Mouse (Mus musculus): ENCODE data around the gene Ier2.

The Ier2 gene

DNA sequence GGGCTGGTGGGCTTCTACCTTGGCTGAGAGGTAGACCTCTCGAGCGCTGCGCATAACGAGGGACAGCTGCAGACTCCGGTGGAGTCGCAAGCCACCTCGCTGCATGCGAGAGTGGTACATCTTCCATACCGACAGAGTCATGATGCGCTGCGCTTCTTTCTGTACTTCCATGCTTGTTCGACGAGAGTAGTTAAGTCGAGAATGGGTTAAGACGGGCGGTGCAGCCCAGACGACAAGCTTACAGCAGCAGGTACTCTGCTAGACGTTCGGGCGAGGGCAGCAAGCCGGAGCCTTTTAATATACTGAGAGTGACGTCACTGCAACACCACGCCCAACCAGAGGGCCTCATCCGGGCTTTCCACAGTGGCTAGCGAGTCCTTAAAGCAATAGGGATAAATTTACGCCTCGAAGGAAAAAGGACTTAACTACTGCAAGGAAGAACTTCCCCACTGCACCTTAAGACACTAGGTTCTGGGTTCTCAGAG lies at the start of gene Ier2:
Ier2 (minus strand) TSS at position 272 of the 485 bp plus-strand sequence.
- peak; percentile 91 for DNase-seq (ENCODE audit: low spot score)

GRCm38 (mm10) chr8:84711933-84712758 lies 49.5 kb upstream of the Ier2 start:
- DNase-seq (ENCODE audit: low spot score) = no peak

DNA sequence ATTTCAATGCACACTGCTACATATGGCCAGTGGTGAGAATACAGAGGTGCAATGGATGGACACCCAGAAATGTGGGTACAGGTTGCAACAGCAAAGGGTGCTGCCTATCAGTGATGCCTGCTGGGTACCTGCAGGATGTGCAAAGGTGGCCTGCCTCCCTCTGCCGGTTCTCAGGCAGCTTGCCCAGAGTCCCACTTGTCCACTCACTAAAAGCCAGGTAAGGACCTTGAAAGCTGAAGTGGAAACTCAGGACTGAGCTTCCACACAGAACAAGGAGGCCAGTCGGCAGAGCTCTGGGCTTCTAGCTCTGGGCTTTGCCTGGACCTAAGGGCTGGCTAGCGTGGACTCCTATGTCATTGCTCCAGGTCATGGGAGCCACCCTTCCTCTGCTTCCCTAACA lies 48.7 kb upstream of the Ier2 start:
- DNase-seq (ENCODE audit: low spot score) = no peak

GRCm38 (mm10) chr8:84709931-84710330 lies 47.3 kb upstream of the Ier2 start:
- no peak for DNase-seq (ENCODE audit: low spot score)

DNA sequence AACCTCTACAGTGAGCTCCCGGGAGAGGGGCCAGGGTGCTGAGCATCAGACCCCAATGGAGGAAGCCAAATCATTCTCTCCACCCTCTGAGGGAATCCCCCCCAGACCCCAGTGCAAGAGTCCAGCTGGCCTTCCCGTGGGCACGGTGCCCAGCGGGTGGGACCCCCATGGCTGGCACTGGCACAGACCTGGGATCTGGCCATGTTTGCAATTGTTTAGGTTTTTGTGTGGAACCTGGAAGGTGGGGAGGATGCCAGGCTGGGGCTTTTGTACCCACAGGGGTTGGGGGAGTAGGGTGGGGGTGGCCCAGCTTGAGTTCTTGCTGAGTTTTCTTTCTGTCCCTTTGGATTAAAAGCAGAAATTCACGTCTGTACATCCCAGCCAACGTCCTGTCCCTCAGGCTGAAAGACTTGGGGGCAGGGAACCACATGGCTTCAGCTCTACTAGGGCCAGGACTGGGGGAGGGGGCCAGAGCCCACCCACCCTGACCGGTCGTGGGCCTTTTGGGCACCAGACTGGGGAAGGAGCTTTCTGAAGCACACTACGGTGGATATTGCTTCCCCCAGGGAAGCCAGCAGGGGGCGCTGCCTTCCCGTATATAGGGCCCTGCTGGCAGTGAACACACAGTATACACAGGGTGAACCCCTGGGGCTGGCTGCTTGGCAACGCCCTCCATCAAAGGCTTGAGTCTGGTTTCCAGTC lies 46.3 kb upstream of the Ier2 start:
- peak; percentile 80 for DNase-seq (ENCODE audit: low spot score)

DNA sequence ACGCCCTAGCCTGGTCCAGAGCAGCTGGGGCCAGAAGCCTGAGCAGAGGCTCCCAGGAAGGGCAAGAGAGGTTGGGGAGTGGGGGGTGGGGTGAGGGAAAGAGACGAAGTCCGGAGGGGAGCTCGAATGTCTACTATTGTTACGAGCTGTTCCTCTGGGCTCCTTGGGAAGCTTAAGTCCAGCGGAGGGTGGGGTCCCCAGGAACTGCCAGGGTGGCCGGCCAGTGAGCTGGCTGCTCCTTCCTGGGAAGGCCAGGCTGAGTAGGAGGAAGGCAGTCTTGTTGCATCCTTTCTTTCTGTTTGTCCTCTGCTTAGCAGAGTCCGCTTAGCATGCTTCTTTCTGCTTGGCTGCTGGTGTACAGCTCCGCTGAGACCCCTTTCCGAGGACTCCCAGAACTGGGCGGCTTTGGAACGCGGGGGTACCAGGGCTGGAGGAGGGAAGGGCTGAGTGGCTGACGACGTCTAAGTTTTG lies 45.5 kb upstream of the Ier2 start:
- peak; percentile 65 for DNase-seq (ENCODE audit: low spot score)

DNA sequence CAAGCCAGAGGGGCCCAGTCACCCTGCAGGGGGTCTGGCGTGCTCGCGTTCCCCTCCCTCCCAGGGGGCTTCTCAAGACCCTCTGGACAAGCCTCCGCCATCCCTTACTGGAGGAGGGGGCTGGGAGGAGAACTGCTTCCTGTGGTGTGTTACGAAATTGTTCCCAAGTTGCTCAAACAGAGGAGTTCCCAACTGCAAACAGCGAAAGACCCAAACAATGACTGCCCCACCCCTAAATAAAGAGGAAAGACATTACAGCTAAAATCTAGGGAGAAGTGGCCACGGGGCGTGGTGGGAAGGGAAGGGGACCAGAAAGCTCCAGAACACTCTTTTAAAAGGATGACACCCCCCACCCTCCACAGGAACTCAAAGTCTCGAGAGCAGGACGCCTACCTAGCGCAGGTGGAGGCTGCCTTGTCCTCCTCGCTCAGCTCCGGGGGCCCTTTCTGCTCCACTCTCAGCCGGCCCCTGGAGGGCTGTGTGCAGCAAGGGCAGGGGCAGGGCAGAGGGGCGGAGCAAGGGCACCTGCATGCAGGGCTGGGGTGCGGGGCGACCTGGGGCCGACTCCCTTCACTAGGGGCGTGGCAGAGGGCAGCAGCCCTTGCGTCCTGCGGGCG lies 44.7 kb upstream of the Ier2 start:
- peak; percentile 71 for DNase-seq (ENCODE audit: low spot score)

DNA sequence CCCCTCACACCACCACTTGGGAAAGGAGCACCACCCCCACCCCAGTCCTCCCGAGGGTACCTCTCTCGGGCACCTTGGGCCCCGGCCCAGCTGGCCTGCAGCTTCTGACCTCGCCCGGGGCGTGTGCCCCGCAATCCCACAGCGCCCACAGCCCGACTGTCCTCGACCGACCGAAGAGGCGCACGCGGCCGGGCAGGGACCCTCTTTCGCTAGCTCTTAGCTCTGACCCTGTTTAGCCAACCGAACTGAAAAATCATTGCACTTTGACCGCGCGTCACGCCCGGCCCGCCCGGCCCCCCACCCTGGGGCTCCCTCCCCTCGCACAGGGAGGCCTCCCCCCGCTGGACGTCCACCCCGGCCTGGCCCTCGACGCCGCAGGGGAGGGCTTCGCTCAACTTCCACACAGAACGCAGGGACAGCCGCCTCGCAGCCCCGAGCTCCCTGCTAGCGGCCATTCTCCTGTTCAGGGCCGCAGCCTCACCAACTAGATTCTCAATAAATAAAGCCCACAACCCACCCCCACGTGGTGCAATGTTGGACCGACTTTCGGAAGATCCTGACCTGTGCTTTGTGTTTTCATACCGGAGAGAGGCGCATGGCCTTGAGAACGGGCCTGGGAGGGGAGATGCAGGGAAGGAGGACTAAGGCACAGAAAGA lies 44.1 kb upstream of the Ier2 start:
- DNase-seq (ENCODE audit: low spot score) = peak; percentile 60

DNA sequence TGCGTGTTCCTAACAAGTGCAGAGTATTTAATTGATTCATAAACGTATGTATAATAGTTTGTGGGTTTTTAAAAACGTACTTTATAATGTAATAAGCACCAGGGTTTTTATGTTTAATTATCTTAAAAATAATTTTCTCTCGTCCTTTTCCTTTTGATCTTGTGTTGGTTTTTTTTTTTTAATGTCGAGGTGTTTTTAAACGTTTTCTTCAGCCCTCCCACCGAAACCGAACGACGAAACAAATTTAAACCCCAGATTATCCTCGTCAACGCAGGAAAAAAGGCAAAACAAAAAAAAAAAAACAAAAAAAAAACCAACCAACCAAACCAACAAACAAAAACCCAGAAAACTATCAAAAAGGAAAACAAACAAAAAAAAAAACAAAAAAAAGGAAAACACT lies 43.3 kb upstream of the Ier2 start:
- no peak for DNase-seq (ENCODE audit: low spot score)

GRCm38 (mm10) chr8:84704867-84705831 lies 42.5 kb upstream of the Ier2 start:
- peak; percentile 49 for DNase-seq (ENCODE audit: low spot score)

DNA sequence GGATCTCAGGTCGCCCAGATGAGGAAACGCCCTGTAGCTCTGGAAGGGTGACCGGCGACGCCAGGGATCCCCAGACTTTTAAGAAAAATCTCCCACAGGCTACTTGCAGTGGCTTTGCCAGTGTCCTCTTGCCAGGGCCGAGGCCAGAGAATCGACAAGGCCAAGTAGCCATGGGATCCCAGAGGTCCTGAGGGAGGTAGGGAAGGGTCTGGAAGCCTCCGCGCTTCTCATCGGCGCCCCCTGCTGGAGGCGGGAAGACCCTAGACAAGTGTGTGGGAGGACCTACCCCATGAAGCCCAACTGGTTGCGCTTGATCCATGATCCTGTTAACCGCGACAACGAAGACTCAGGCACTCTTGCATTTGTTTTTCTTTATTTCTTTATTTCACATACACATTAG lies 41.7 kb upstream of the Ier2 start:
- peak; percentile 83 for DNase-seq (ENCODE audit: low spot score)

- no peak for DNase-seq (ENCODE audit: low spot score)
These were observed 41.0 kb upstream of the Ier2 start for GRCm38 (mm10) chr8:84703466-84704249.

DNA sequence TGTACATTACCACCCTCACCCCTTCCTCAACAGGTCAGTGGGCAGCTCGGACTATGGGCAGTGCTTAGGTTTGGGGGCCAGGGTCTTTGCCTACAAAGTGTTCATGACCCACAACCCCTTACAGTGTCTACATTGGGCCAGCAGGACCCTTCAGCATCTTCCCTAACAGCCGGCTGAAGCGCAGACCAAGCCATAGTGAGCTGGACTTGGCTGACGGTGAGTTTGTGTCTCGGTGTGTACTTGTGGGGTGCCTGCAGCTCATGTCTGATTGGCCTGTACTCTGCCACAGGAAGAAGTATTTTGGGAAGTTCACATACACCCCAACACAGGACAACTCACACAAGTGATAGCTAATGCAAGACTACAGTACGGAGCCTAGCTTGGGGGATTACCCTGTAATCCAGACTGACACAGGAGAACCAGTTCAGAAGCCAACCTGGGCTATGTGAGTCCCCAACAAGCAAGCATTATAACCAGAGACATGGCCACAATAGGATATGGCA lies 40.4 kb upstream of the Ier2 start:
- DNase-seq (ENCODE audit: low spot score) = no peak

- no peak for DNase-seq (ENCODE audit: low spot score)
These were observed 39.9 kb upstream of the Ier2 start for GRCm38 (mm10) chr8:84702561-84702960.

- no peak for DNase-seq (ENCODE audit: low spot score)
These were observed 38.6 kb upstream of the Ier2 start, which contains the start of gene Lyl1 for GRCm38 (mm10) chr8:84700941-84701911. Lyl1 (plus strand) TSS chr8:84701457.

GRCm38 (mm10) chr8:84700526-84700925 lies 37.9 kb upstream of the Ier2 start:
- DNase-seq (ENCODE audit: low spot score) = no peak

DNA sequence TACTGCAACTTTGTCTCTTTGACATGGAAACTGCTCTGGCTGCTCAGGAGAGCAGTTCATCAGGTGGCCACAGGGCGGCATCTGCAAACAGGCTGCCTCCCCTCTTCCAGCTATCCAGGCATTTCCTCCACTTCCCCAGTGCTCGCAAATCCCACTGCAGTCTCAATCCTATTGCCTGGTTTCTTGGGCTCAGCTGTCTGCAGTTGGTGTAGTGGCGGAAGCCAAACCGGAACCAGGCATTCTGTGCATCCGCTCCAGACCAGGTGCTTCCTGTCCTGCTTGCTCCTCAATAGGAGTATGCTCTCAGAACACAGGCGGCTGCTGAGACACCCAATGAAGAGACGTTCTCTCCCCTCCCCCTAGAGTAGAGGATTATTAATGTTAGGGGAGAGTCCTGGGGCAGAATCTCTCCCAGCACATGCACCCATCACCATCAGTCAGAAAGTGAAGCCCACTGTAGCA lies 37.2 kb upstream of the Ier2 start:
- no peak for DNase-seq (ENCODE audit: low spot score)

DNA sequence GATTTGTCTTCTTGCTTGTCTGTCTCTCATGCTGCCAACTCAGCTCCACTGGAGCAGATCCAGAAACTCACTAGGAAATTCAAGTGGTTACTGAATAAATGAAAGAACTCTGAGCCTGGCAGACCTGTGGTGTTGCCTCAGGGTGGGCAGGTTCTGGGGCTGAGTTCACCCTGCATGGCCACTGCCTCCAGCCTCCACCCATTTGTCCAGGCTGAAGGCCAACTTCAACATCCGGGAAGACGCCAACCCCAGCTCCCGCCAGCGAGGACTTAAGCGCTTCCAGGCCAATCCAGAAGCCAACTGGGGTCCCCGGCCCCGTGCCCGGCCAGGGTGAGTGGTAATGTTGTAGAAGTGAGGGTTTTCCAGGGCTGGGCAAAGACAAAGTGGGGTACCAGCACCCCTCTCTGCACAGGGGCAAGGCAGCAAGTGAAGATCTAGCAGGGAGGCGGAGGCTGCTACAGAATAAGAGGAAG lies 36.3 kb upstream of the Ier2 start:
- no peak for DNase-seq (ENCODE audit: low spot score)

All from testis, postnatal 14 days (tissue).